Mouse (Mus musculus): ENCODE data around the gene Celf2. TPM values are rescaled to one million over a fixed set of nuclear protein-coding genes. Genes with fewer than 3 reads are reported as not detected.

Celf2 gene
- total RNA-seq, 4 experiments from 2014 or later, result 18.8 to 36.3 (median 25.9) TPM

- no peak for DNase-seq
Observed at GRCm38 (mm10) chr2:7017384-7018113, 491.8 kb downstream of the Celf2 start.

GRCm38 (mm10) chr2:7013126-7013525 lies 496.2 kb downstream of the Celf2 start:
- DNase-seq, result no peak

GRCm38 (mm10) chr2:7006816-7007215 lies 502.5 kb downstream of the Celf2 start:
- DNase-seq, result no peak

- no peak for DNase-seq
Observed at GRCm38 (mm10) chr2:7001967-7002366, 507.4 kb downstream of the Celf2 start.

GRCm38 (mm10) chr2:6991010-6991421 lies 518.3 kb downstream of the Celf2 start:
- no peak for DNase-seq

- no peak for DNase-seq
Observed at GRCm38 (mm10) chr2:6985706-6986105, 523.7 kb downstream of the Celf2 start.

- DNase-seq, result no peak
Observed at GRCm38 (mm10) chr2:6983902-6984301, 525.5 kb downstream of the Celf2 start.

- no peak for DNase-seq
Observed at GRCm38 (mm10) chr2:6976300-6976699, 533.1 kb downstream of the Celf2 start.

GRCm38 (mm10) chr2:6969228-6969627 lies 540.1 kb downstream of the Celf2 start:
- DNase-seq, result no peak

- DNase-seq, result no peak
Observed at GRCm38 (mm10) chr2:6965243-6965642, 544.1 kb downstream of the Celf2 start.

- DNase-seq, result no peak
Observed at GRCm38 (mm10) chr2:6950702-6951101, 558.7 kb downstream of the Celf2 start.

GRCm38 (mm10) chr2:6945638-6946415 lies 563.5 kb downstream of the Celf2 start:
- DNase-seq, result no peak

- no peak for DNase-seq
Observed at GRCm38 (mm10) chr2:6943651-6944050, 565.7 kb downstream of the Celf2 start.

GRCm38 (mm10) chr2:6942635-6943390 lies 566.5 kb downstream of the Celf2 start:
- no peak for DNase-seq

- no peak for DNase-seq
Observed at GRCm38 (mm10) chr2:6939143-6939542, 570.2 kb downstream of the Celf2 start.

- DNase-seq, result no peak
Observed at GRCm38 (mm10) chr2:6933130-6933529, 576.2 kb downstream of the Celf2 start.

GRCm38 (mm10) chr2:6927693-6928360 lies 581.5 kb downstream of the Celf2 start:
- DNase-seq, result no peak

GRCm38 (mm10) chr2:6925505-6925904 lies 583.9 kb downstream of the Celf2 start:
- DNase-seq, result no peak

GRCm38 (mm10) chr2:6923738-6924474 lies 585.5 kb downstream of the Celf2 start:
- DNase-seq, result no peak

GRCm38 (mm10) chr2:6915386-6915785 lies 594.0 kb downstream of the Celf2 start:
- no peak for DNase-seq

- DNase-seq, result no peak
Observed at GRCm38 (mm10) chr2:6913315-6913714, 596.0 kb downstream of the Celf2 start.

GRCm38 (mm10) chr2:6911932-6912331 lies 597.4 kb downstream of the Celf2 start:
- no peak for DNase-seq

All from adrenal gland, adult 8-10 months (tissue).